Mouse (Mus musculus) stomach, embryonic 14.5 days (tissue): ENCODE measurements around the gene Zdbf2. TPM values are rescaled to one million over a fixed set of nuclear protein-coding genes. Genes with fewer than 3 reads are reported as not detected.

Experiments
- ATAC-seq: fragments of 200-750 bp; cut with Nextera tagmentation; 2 replicates; pipeline ENCODE4 v1.8.0; 2017; ENCODE audit warnings: low read depth, moderate TSS enrichment; ENCODE audit not compliant: insufficient number of reproducible peaks, insufficient read depth, low FRiP score
- H3K27ac ChIP-seq: fragments of 300-500 bp; sonication (generic); 2 replicates; pipeline ENCODE4 v1.5.1; 2014; ENCODE audit warnings: mild to moderate bottlenecking, low read length, moderate library complexity, mixed read lengths
- H3K27me3 ChIP-seq: fragments of 300-500 bp; sonication (generic); 2 replicates; pipeline ENCODE4 v1.6.1; 2014; ENCODE audit warnings: low read length, control low read depth, mixed read lengths; ENCODE audit not compliant: control insufficient read depth, insufficient read depth
- H3K36me3 ChIP-seq: fragments of 300-500 bp; sonication (generic); 2 replicates; pipeline ENCODE4 v1.6.1; 2014; ENCODE audit warnings: mild to moderate bottlenecking, control low read depth, low read length, moderate library complexity, mixed read lengths; ENCODE audit not compliant: control insufficient read depth, insufficient read depth
- H3K4me1 ChIP-seq: fragments of 300-500 bp; sonication (generic); 2 replicates; pipeline ENCODE4 v1.6.1; 2014; ENCODE audit warnings: low read length, control low read depth, mixed read lengths; ENCODE audit not compliant: control insufficient read depth, insufficient read depth
- H3K4me2 ChIP-seq: fragments of 300-500 bp; sonication (generic); replicated peaks from 2 replicates; pipeline ENCODE4 v1.6.1; 2014; ENCODE audit warnings: low read depth, low read length, control low read depth
- H3K4me3 ChIP-seq: fragments of 300-500 bp; sonication (generic); 2 replicates; pipeline ENCODE4 v1.5.1; 2014; ENCODE audit warnings: low read depth, low read length, control low read depth
- H3K9ac ChIP-seq: fragments of 300-500 bp; sonication (generic); replicated peaks from 2 replicates; pipeline ENCODE4 v1.6.1; 2014; ENCODE audit warnings: low read depth, mild to moderate bottlenecking, control low read depth, low read length, moderate library complexity, mixed read lengths
- H3K9me3 ChIP-seq: fragments of 300-500 bp; sonication (generic); 2 replicates; pipeline ENCODE4 v1.6.1; 2016; ENCODE audit warnings: low read depth, low read length, control low read depth; ENCODE audit not compliant: control insufficient read depth
- WGBS: fragments of 180-500 bp; shearing (Covaris S2); extraction: QIAGEN DNeasy Blood & Tissue Kit; methylation state at CpG from one replicate; pipeline ENCODE4 v1.1.7; 2014; 5-methylcytosine and 5-hydroxymethylcytosine counted together
- polyA plus RNA-seq: library from polyadenylated mRNA; unstranded; fragments of >200 nt; fragmentation: Nextera tagmentation; extraction: Ambion mirVana; gene quantifications from 2 replicates; pipeline ENCODE4 v1.2.1, GENCODE M21; 2014

Zdbf2 gene
- polyA plus RNA-seq, result 10.8 and 13.0 TPM in 2 replicates

DNA sequence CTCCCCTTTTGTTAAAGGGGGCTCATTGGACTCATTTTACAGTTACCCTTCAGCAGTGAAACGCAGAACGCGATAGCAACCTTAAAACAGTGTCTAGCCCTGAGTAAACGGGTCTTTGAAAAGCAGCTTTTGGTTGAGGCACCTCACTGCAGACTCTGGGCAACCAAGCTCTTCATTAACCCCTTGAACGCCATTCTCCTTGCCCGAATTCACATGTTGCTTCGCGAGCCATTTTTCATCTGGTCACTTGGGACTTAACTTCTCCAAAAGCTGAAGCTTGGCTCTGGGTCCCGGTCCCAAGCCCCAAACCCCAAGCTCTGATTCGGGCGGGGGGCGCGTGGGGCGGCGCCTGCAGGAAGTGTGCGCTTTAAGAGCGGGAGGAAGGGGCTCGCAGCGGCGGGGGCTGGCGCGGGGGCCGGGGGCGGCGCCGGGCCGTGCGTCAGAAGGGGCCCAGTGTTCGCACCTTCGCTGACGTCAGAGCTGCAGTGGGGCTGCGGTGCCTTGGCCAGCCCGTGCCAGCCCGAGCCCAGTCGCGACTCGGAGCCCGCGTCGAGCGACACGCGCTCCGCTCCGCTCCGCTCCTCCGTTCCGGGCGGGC lies at the start of gene Zdbf2:
Zdbf2 (plus strand) TSS at position 525 of the 598 bp plus-strand sequence.
- WGBS, result under 1% methylated on average over 47 of the region's 49 CpGs

GRCm38 (mm10) chr1:63225009-63225408 lies 48.1 kb upstream of the Zdbf2 start:
- ATAC-seq, result no peak
- Histone ChIP-seq H3K4me1 (no peaks in the 10 kb centered on the region), H3K27me3 (no peaks in the 10 kb centered on the region), H3K4me3 (no peak overlapping the region), H3K4me2 (no peak overlapping the region), H3K9ac (no peak overlapping the region), H3K9me3 (no peaks in the 10 kb centered on the region), H3K27ac (no peak overlapping the region), H3K36me3 (no peaks in the 10 kb centered on the region)
- WGBS, result 68% methylated on average over 4 of the region's 4 CpGs

More for the DNA sequence above, at the start of gene Zdbf2:
- Histone ChIP-seq H3K4me3 (peak within 1 kb of the TSS; percentile 49), H3K4me2 (peak within 1 kb of the TSS; percentile 53), H3K4me1 (no peaks in the 10 kb centered on the region), H3K27ac (peak within 1 kb of the TSS; percentile 68), H3K9me3 (no peaks in the 10 kb centered on the region), H3K36me3 (no peaks in the 10 kb centered on the region), H3K9ac (peak within 1 kb of the TSS; percentile 60), H3K27me3 (peaks cover 27% of the 10 kb centered on the region)
- ATAC-seq, result peak; percentile 90

- no peak overlapping the region for H3K4me2 ChIP-seq
- no peaks in the 10 kb centered on the region for H3K36me3 ChIP-seq
- H3K4me1 ChIP-seq, result no peaks in the 10 kb centered on the region
- no peak overlapping the region for H3K9ac ChIP-seq
- WGBS, result 9% methylated on average over 7 of the region's 7 CpGs
- H3K4me3 ChIP-seq, result no peak overlapping the region
- no peaks in the 10 kb centered on the region for H3K9me3 ChIP-seq
- no peaks in the 10 kb centered on the region for H3K27me3 ChIP-seq
- no peak for ATAC-seq
- no peak overlapping the region for H3K27ac ChIP-seq
Observed at GRCm38 (mm10) chr1:63225890-63226289, 47.2 kb upstream of the Zdbf2 start.

GRCm38 (mm10) chr1:63227241-63227640 lies 45.8 kb upstream of the Zdbf2 start:
- H3K4me2 ChIP-seq, result no peak overlapping the region
- no peaks in the 10 kb centered on the region for H3K36me3 ChIP-seq
- H3K27me3 ChIP-seq, result no peaks in the 10 kb centered on the region
- no peak overlapping the region for H3K4me3 ChIP-seq
- 68% methylated on average over 5 of the region's 5 CpGs for WGBS
- H3K9ac ChIP-seq, result no peak overlapping the region
- no peak for ATAC-seq
- H3K27ac ChIP-seq, result no peak overlapping the region
- no peaks in the 10 kb centered on the region for H3K4me1 ChIP-seq
- no peaks in the 10 kb centered on the region for H3K9me3 ChIP-seq

GRCm38 (mm10) chr1:63237371-63237770 lies 35.7 kb upstream of the Zdbf2 start:
- Histone ChIP-seq H3K27ac (no peak overlapping the region), H3K9me3 (no peaks in the 10 kb centered on the region), H3K4me1 (no peaks in the 10 kb centered on the region), H3K9ac (no peak overlapping the region), H3K4me2 (no peak overlapping the region), H3K27me3 (no peaks in the 10 kb centered on the region), H3K36me3 (no peaks in the 10 kb centered on the region), H3K4me3 (no peak overlapping the region)
- WGBS, result 22% methylated on average over 5 of the region's 5 CpGs
- no peak for ATAC-seq

- Histone ChIP-seq H3K36me3 (no peaks in the 10 kb centered on the region), H3K27ac (no peak overlapping the region), H3K27me3 (no peaks in the 10 kb centered on the region), H3K9me3 (no peaks in the 10 kb centered on the region), H3K4me2 (no peak overlapping the region), H3K4me3 (no peak overlapping the region), H3K4me1 (no peaks in the 10 kb centered on the region), H3K9ac (no peak overlapping the region)
- 54% methylated on average over 4 of the region's 4 CpGs for WGBS
- ATAC-seq, result no peak
Observed at GRCm38 (mm10) chr1:63239305-63239704, 33.8 kb upstream of the Zdbf2 start.

DNA sequence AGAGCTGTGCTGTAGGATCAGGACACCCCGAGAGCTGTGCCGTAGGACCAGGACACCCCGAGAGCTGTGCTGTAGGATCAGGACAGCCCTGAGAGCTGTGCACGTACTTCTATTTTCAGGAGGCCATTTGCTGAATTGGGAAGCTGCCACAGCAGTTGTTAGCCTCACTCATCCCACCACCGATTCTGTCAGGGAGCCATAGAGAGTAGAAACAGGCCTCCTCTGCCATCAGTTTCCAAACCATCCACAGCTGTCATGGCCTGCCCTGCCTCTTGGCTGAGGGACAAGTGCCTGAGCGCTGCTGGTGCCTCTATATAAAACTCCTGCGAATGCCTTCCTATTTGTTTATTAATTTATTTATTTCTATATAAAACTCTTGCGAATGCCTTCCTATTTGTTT lies 33.3 kb upstream of the Zdbf2 start:
- no peak overlapping the region for H3K27ac ChIP-seq
- H3K4me3 ChIP-seq, result no peak overlapping the region
- H3K27me3 ChIP-seq, result no peaks in the 10 kb centered on the region
- H3K4me1 ChIP-seq, result no peaks in the 10 kb centered on the region
- H3K9ac ChIP-seq, result no peak overlapping the region
- H3K9me3 ChIP-seq, result no peaks in the 10 kb centered on the region
- WGBS, result 79% methylated on average over 8 of the region's 8 CpGs
- H3K36me3 ChIP-seq, result no peaks in the 10 kb centered on the region
- no peak for ATAC-seq
- H3K4me2 ChIP-seq, result no peak overlapping the region

- H3K9me3 ChIP-seq, result no peaks in the 10 kb centered on the region
- ATAC-seq, result no peak
- peaks cover 10% of the 10 kb centered on the region; the same call in 1 of the 2 replicates for H3K27me3 ChIP-seq
- WGBS, result 55% methylated on average over 4 of the region's 4 CpGs
- H3K9ac ChIP-seq, result no peak overlapping the region
- H3K4me3 ChIP-seq, result no peak overlapping the region
- no peak overlapping the region for H3K27ac ChIP-seq
- H3K36me3 ChIP-seq, result no peaks in the 10 kb centered on the region
- H3K4me1 ChIP-seq, result no peaks in the 10 kb centered on the region
- H3K4me2 ChIP-seq, result no peak overlapping the region
Observed at GRCm38 (mm10) chr1:63243854-63244253, 29.2 kb upstream of the Zdbf2 start.
